Mouse (Mus musculus): ENCODE results near the gene Fscn3. TPM values are rescaled to one million over a fixed set of nuclear protein-coding genes. Genes with fewer than 3 reads are reported as not detected.
A peak's percentile ranks its signal among the peaks of the same experiment; 100 is the strongest.

The Fscn3 gene
- total RNA-seq, 2 experiments from 2014 or later = not detected

- peak; percentile 62 for ATAC-seq (replicated peaks; ENCODE audit: low FRiP score, poor library complexity, severe bottlenecking)
Measured at GRCm38 (mm10) chr6:28423767-28424695, 3.6 kb upstream of the Fscn3 start.

GRCm38 (mm10) chr6:28425019-28425418 lies 2.6 kb upstream of the Fscn3 start:
- ATAC-seq (replicated peaks; ENCODE audit: low FRiP score, poor library complexity, severe bottlenecking) = no peak

GRCm38 (mm10) chr6:28428290-28428689 lies 701 bp downstream of the Fscn3 start, which contains the start of gene Gcc1:
Gcc1 (minus strand) TSS chr6:28428390.
- no peak for ATAC-seq (replicated peaks; ENCODE audit: low FRiP score, poor library complexity, severe bottlenecking)

GRCm38 (mm10) chr6:28429870-28430269 lies 2.3 kb downstream of the Fscn3 start:
- ATAC-seq (replicated peaks; ENCODE audit: low FRiP score, poor library complexity, severe bottlenecking) = no peak

GRCm38 (mm10) chr6:28430795-28431537 lies 3.4 kb downstream of the Fscn3 start:
- no peak for ATAC-seq (replicated peaks; ENCODE audit: low FRiP score, poor library complexity, severe bottlenecking)

GRCm38 (mm10) chr6:28431538-28431855 lies 3.9 kb downstream of the Fscn3 start:
- no peak for ATAC-seq (replicated peaks; ENCODE audit: low FRiP score, poor library complexity, severe bottlenecking)

- ATAC-seq (replicated peaks; ENCODE audit: low FRiP score, poor library complexity, severe bottlenecking) = no peak
Measured at GRCm38 (mm10) chr6:28447937-28448336, 20.3 kb downstream of the Fscn3 start.

GRCm38 (mm10) chr6:28449253-28449652 lies 21.7 kb downstream of the Fscn3 start, which contains the start of gene Pax4:
Pax4 (minus strand) TSS chr6:28449353.
- ATAC-seq (replicated peaks; ENCODE audit: low FRiP score, poor library complexity, severe bottlenecking) = no peak

GRCm38 (mm10) chr6:28450481-28450880 lies 22.9 kb downstream of the Fscn3 start:
- ATAC-seq (replicated peaks; ENCODE audit: low FRiP score, poor library complexity, severe bottlenecking) = no peak

- ATAC-seq (replicated peaks; ENCODE audit: low FRiP score, poor library complexity, severe bottlenecking) = no peak
Measured at GRCm38 (mm10) chr6:28450977-28451376, 23.4 kb downstream of the Fscn3 start.

GRCm38 (mm10) chr6:28459221-28459668 lies 31.7 kb downstream of the Fscn3 start:
- ATAC-seq (replicated peaks; ENCODE audit: low FRiP score, poor library complexity, severe bottlenecking) = no peak

- peak; percentile 82 for ATAC-seq (replicated peaks; ENCODE audit: low FRiP score, poor library complexity, severe bottlenecking)
Measured at GRCm38 (mm10) chr6:28460534-28460933, 32.9 kb downstream of the Fscn3 start.

GRCm38 (mm10) chr6:28464630-28465029 lies 37.0 kb downstream of the Fscn3 start:
- 0 out of 2 replicates have a peak, but pooled peaks have one; percentile 25 for ATAC-seq (replicated peaks; ENCODE audit: low FRiP score, poor library complexity, severe bottlenecking)

GRCm38 (mm10) chr6:28470017-28470602 lies 42.5 kb downstream of the Fscn3 start:
- no peak for ATAC-seq (replicated peaks; ENCODE audit: low FRiP score, poor library complexity, severe bottlenecking)

GRCm38 (mm10) chr6:28470621-28471020 lies 43.0 kb downstream of the Fscn3 start:
- no peak for ATAC-seq (replicated peaks; ENCODE audit: low FRiP score, poor library complexity, severe bottlenecking)

GRCm38 (mm10) chr6:28471284-28472035 lies 43.9 kb downstream of the Fscn3 start:
- no peak for ATAC-seq (replicated peaks; ENCODE audit: low FRiP score, poor library complexity, severe bottlenecking)

GRCm38 (mm10) chr6:28474211-28474610 lies 46.6 kb downstream of the Fscn3 start:
- no peak for ATAC-seq (replicated peaks; ENCODE audit: low FRiP score, poor library complexity, severe bottlenecking)

- ATAC-seq (replicated peaks; ENCODE audit: low FRiP score, poor library complexity, severe bottlenecking) = no peak
Measured at GRCm38 (mm10) chr6:28474839-28475238, 47.2 kb downstream of the Fscn3 start, which contains the start of gene Snd1. Snd1 (plus strand) TSS chr6:28475139.
